Mouse (Mus musculus) thymus, adult 2 months (tissue): Measurements from ENCODE around the gene Tarbp2.

Experiments used
- CTCF ChIP-seq: fragments of 200-500 bp; IDR thresholded peaks from 2 replicates; pipeline ENCODE4 v1.5.1; 2012; ENCODE audit warnings: mild to moderate bottlenecking, control low read depth, low read length, moderate library complexity, borderline replicate concordance; ENCODE audit not compliant: control insufficient read depth, poor library complexity, insufficient read depth; ENCODE audit errors: extremely low read depth
- POLR2A ChIP-seq: fragments of 200-500 bp; IDR thresholded peaks from 2 replicates; pipeline ENCODE4 v1.6.1; 2012; ENCODE audit warnings: mild to moderate bottlenecking, low read length, control low read depth, moderate library complexity; ENCODE audit not compliant: control insufficient read depth, poor library complexity, insufficient read depth; ENCODE audit errors: extremely low read depth

GRCm38 (mm10) chr15:102474520-102474919 is 43.5 kb upstream of the Tarbp2 start:
- TF ChIP-seq POLR2A (no peak), CTCF (no peak)
